Mouse (Mus musculus): ENCODE measurements around the gene Tubgcp2. TPM values are rescaled to one million over a fixed set of nuclear protein-coding genes. Genes with fewer than 3 reads are reported as not detected.

Tubgcp2 gene
- polyA plus RNA-seq, 1 experiment from 2014 or later = 35.3 TPM

DNA sequence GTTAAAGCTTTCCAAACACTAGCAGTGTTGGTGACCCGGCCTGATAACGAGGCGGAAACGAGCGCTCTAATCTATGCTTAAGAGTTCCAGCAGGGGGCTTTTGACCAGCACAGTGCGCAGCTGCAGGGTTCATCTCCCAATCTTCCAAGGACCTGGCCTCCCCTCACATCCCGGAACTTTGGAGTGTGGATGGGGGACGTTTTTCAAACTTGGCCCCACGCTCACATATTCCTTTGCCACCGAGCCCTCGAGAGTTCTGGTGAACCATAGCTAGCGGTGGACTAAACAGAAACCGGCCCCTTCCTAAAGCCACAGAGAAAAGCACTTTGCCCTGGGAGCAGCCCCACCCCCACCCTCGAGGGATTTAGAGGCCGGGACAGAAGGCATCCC is 86.6 kb downstream of the Tubgcp2 start:
- WGBS = under 1% methylated on average over 15 of the region's 15 CpGs
- Histone ChIP-seq H3K9ac (ENCODE audit: low read depth, low read length) (peak overlapping the region; percentile 72), H3K36me3 (ENCODE audit: control insufficient read depth, insufficient read depth, low read length) (no peaks in the 10 kb centered on the region), H3K9me3 (ENCODE audit: control insufficient read depth, low read length) (no peaks in the 10 kb centered on the region), H3K4me3 (ENCODE audit: low read length) (peak overlapping the region; percentile 69), H3K27ac (ENCODE audit: low read length) (peak overlapping the region; percentile 23; the same call in 1 of the 2 replicates), H3K4me2 (ENCODE audit: low read depth, low read length) (peak overlapping the region; percentile 94), H3K4me1 (ENCODE audit: control insufficient read depth, insufficient read depth, low read length) (no peaks in the 10 kb centered on the region), H3K27me3 (replicated peaks; ENCODE audit: control insufficient read depth, insufficient read depth, low read length) (peaks cover 21% of the 10 kb centered on the region)
- ATAC-seq = peak; percentile 86

DNA sequence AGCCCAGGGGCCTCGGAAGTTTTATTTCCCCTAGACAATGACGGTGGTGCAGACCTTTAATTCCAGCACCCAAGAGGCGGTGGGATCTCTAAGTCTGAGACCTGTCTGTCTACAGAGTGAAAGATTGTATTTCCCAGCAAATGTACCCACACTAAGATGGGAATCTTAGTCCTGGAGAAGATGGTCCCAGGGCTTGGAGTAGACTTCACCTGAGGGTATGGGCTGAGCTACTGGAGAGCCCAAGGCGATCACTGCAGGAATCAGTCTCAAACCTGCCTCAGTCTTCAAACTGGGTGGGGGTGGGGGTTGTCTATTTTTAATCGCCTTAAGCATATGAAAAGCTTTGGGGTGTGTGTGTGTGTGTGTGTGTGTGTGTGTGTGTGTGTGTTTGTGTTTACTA is 90.4 kb downstream of the Tubgcp2 start:
- H3K4me3 ChIP-seq (ENCODE audit: low read length) = no peak overlapping the region
- WGBS = 36% methylated on average over 5 of the region's 5 CpGs
- H3K4me1 ChIP-seq (ENCODE audit: control insufficient read depth, insufficient read depth, low read length) = peaks cover 9% of the 10 kb centered on the region; the same call in 1 of the 2 replicates
- H3K9me3 ChIP-seq (ENCODE audit: control insufficient read depth, low read length) = no peaks in the 10 kb centered on the region
- no peak overlapping the region for H3K9ac ChIP-seq (ENCODE audit: low read depth, low read length)
- ATAC-seq = no peak
- no peak overlapping the region for H3K4me2 ChIP-seq (ENCODE audit: low read depth, low read length)
- no peaks in the 10 kb centered on the region for H3K36me3 ChIP-seq (ENCODE audit: control insufficient read depth, insufficient read depth, low read length)
- H3K27me3 ChIP-seq (replicated peaks; ENCODE audit: control insufficient read depth, insufficient read depth, low read length) = peaks cover 46% of the 10 kb centered on the region
- no peak overlapping the region for H3K27ac ChIP-seq (ENCODE audit: low read length)

MicroRNAs encoded within 50 kb of the gene (microRNA counts, 519-probe panel; counts per million panel counts)
- microRNA mmu-miR-202-3p = 1,933 counts per million, percentile 39 among the panel's probes with 10 or more counts
- microRNA mmu-miR-202-5p = 1,915 counts per million, percentile 39 among the panel's probes with 10 or more counts

Small RNA genes lying within 50 kb of the gene (microRNA-seq; reads per million reads assigned to microRNA genes)
- gene Mir202 = not detected
- gene Mir7062 = not detected
- not detected for gene mmu-mir-7686

Other genes starting within 250 kb of the Tubgcp2 start
- 0.39 and 1.0 TPM in 2 replicates for gene Adgra1, start 202.5 kb downstream of the Tubgcp2 start, polyA plus RNA-seq (2015; fragmentation: Nextera tagmentation; extraction: Ambion mirVana)
- 0.09 and 0.13 TPM in 2 replicates for gene Kndc1, start 142.0 kb downstream of the Tubgcp2 start, polyA plus RNA-seq (2015; fragmentation: Nextera tagmentation; extraction: Ambion mirVana)
- gene Utf1, start 92.9 kb downstream of the Tubgcp2 start, polyA plus RNA-seq (2015; fragmentation: Nextera tagmentation; extraction: Ambion mirVana) = not detected in 2 replicates
- 0.13 TPM in 1 of 2 replicates, not detected in the other for gene 6430531B16Rik, start 57.9 kb downstream of the Tubgcp2 start, polyA plus RNA-seq (2015; fragmentation: Nextera tagmentation; extraction: Ambion mirVana)
- gene Adam8, start 44.1 kb downstream of the Tubgcp2 start, polyA plus RNA-seq (2015; fragmentation: Nextera tagmentation; extraction: Ambion mirVana) = 1.0 and 1.2 TPM in 2 replicates
- gene Zfp511, start 278 bp downstream of the Tubgcp2 start, polyA plus RNA-seq (2015; fragmentation: Nextera tagmentation; extraction: Ambion mirVana) = 31.7 and 32.8 TPM in 2 replicates
- gene Msx3, start 12.4 kb upstream of the Tubgcp2 start, polyA plus RNA-seq (2015; fragmentation: Nextera tagmentation; extraction: Ambion mirVana) = not detected in 2 replicates
- 3.0 and 3.1 TPM in 2 replicates for gene Caly, start 45.9 kb upstream of the Tubgcp2 start, polyA plus RNA-seq (2015; fragmentation: Nextera tagmentation; extraction: Ambion mirVana)
- 902 and 1,035 TPM in 2 replicates for gene Prap1, start 56.7 kb upstream of the Tubgcp2 start, polyA plus RNA-seq (2015; fragmentation: Nextera tagmentation; extraction: Ambion mirVana)
- 68.2 and 70.7 TPM in 2 replicates for gene Fuom, start 65.8 kb upstream of the Tubgcp2 start, polyA plus RNA-seq (2015; fragmentation: Nextera tagmentation; extraction: Ambion mirVana)
- gene Paox, start 79.1 kb upstream of the Tubgcp2 start, polyA plus RNA-seq (2015; fragmentation: Nextera tagmentation; extraction: Ambion mirVana) = 38.6 and 41.0 TPM in 2 replicates
- 216 and 217 TPM in 2 replicates for gene Echs1, start 79.8 kb upstream of the Tubgcp2 start, polyA plus RNA-seq (2015; fragmentation: Nextera tagmentation; extraction: Ambion mirVana)
- 31.1 and 33.3 TPM in 2 replicates for gene Mtg1, start 100.9 kb upstream of the Tubgcp2 start, polyA plus RNA-seq (2015; fragmentation: Nextera tagmentation; extraction: Ambion mirVana)
- 0.89 and 1.4 TPM in 2 replicates for gene Sprn, start 118.2 kb upstream of the Tubgcp2 start, polyA plus RNA-seq (2015; fragmentation: Nextera tagmentation; extraction: Ambion mirVana)
- not detected in 2 replicates for gene Olfr522, start 128.1 kb upstream of the Tubgcp2 start, polyA plus RNA-seq (2015; fragmentation: Nextera tagmentation; extraction: Ambion mirVana)
- gene Olfr523, start 136.5 kb upstream of the Tubgcp2 start, polyA plus RNA-seq (2015; fragmentation: Nextera tagmentation; extraction: Ambion mirVana) = not detected in 2 replicates
- not detected in 2 replicates for gene Olfr524, start 169.3 kb upstream of the Tubgcp2 start, polyA plus RNA-seq (2015; fragmentation: Nextera tagmentation; extraction: Ambion mirVana)
- 0.21 and 0.37 TPM in 2 replicates for gene Cd163l1, start 181.6 kb upstream of the Tubgcp2 start, polyA plus RNA-seq (2015; fragmentation: Nextera tagmentation; extraction: Ambion mirVana)
- gene 5830411N06Rik, start 210.6 kb upstream of the Tubgcp2 start, polyA plus RNA-seq (2015; fragmentation: Nextera tagmentation; extraction: Ambion mirVana) = not detected in 2 replicates

All from intestine, embryonic 16.5 days (tissue).